Mouse (Mus musculus) bone marrow macrophage, adult 2 months (primary cell): ENCODE data around the gene Cnpy3.

ENCODE experiments used
- CTCF ChIP-seq: IDR thresholded peaks from 2 replicates; pipeline ENCODE4 v1.5.1; 2012; ENCODE audit warnings: low read depth, mild to moderate bottlenecking, low read length, moderate library complexity
- POLR2A ChIP-seq: IDR thresholded peaks from 2 replicates; pipeline ENCODE4 v1.6.1; 2012; ENCODE audit warnings: mild to moderate bottlenecking, low read depth, low read length, borderline replicate concordance

DNA sequence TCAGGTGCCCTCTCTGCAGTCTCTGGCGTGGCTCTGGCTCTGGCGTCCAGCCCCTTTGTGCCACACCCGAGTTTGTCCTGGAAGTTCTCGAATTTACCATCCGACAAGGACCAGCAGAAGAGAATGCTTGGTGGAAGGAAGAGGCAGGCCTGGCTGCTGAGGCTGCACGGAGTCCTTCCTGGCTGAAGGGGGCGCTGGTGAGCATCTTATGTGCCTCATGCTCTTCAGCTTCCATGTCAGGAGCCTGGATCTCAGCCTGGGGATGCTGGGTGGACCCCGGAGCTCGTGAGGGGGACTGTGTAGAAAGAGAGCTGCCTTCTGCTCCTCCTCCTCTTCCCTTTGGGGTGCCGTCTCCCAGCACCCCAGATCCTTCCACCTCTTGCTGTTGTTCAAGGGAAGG, 15.9 kb downstream of the Cnpy3 start:
- TF ChIP-seq CTCF: peak; percentile 56
- no peak for TF ChIP-seq POLR2A
